Mouse (Mus musculus): Measurements from ENCODE around the gene Gm49320. TPM values are rescaled to one million over a fixed set of nuclear protein-coding genes. Genes with fewer than 3 reads are reported as not detected.
A peak's percentile ranks its signal among the peaks of the same experiment; 100 is the strongest.

The Gm49320 gene
- polyA plus RNA-seq, 1 experiment from 2014 or later, result 1.5 TPM

GRCm38 (mm10) chr8:4229784-4230183, 8.9 kb upstream of the Gm49320 start:
- Histone ChIP-seq H3K4me1 (peaks cover 7% of the 10 kb centered on the region; the same call in 1 of the 2 replicates), H3K9me3 (no peaks in the 10 kb centered on the region), H3K27me3 (peaks cover 14% of the 10 kb centered on the region; the same call in 1 of the 2 replicates), H3K36me3 (no peaks in the 10 kb centered on the region), H3K27ac (no peak overlapping the region), H3K9ac (no peak overlapping the region), H3K4me3 (no peak overlapping the region), H3K4me2 (no peak overlapping the region)
- ATAC-seq (ENCODE audit: borderline replicate concordance, extremely low read depth, low FRiP score, low TSS enrichment), result no peak
- 58% methylated on average over 5 of the region's 5 CpGs for WGBS

DNA sequence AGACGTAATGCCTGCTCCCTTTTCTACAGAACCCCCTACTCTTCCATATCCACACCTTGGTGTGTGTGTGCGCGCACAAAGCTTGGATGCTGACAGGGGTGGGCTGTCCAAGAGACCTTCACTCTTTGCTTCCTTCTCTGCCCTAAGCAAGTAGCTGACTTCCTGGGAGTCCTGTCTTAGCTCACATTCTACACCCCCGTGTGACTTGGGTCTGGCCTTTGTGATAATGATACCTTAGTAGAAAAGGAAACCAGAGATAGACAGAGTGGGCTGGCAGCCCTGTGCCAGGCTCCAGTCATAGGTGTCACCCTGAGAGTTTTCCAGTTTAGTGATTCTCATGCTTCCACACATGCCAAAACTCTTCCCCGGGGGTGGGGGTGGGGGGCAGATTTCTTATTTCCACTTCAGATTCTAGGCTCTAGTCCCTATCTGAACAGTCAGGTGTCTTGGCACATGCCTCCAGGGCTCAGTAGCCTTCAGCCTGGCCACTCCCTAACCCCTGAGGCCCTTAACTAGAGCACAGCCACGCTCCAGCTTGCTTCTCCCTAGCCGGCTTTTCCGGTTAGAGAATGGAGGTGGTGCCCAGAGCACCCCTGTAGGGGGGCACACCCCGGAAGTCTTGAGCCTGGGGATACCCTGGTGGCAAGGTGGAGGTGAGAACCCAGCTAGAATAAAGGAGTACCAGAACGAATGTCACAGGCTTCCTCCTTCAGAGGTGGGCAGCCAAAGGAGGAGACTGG, 7.9 kb upstream of the Gm49320 start:
- Histone ChIP-seq H3K4me2 (no peak overlapping the region), H3K27me3 (peaks cover 14% of the 10 kb centered on the region; the same call in 1 of the 2 replicates), H3K36me3 (no peaks in the 10 kb centered on the region), H3K4me1 (peaks cover 7% of the 10 kb centered on the region; the same call in 1 of the 2 replicates), H3K4me3 (no peak overlapping the region), H3K9ac (no peak overlapping the region), H3K27ac (no peak overlapping the region), H3K9me3 (no peaks in the 10 kb centered on the region)
- WGBS, result 44% methylated on average over 10 of the region's 10 CpGs
- ATAC-seq (ENCODE audit: borderline replicate concordance, extremely low read depth, low FRiP score, low TSS enrichment), result peak; percentile 52; the same call in 1 of the 2 replicates

DNA sequence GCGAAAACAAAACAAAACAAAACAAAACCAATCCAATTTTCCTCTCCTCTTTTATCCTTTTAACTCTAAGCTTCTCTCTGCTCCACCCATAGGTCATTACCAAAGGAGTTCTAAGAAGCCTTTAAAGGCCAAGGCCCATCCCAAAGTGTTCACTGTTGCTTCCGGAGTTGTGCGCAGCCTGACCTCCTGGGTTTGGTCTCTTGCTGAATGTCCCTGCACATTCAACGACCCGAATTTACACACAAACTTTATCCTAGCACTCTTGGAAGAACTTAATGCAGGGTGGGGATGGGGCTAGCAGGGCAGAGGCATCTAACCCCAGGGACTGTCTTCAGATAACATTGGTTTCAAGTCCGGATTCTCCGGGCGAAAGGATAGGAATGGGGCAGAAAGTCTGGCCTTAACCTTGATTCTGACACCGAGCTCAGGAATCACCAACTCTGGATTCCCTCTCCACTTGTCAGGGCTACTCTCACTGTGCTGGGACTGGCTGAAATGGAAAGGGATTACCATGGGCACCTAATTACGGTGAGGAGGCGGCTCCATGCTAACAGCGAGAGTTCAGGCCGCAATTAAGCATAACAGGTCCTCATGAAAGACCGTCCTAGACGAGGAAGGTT, 741 bp upstream of the Gm49320 start:
- H3K4me1 ChIP-seq, result peaks cover 28% of the 10 kb centered on the region
- H3K4me2 ChIP-seq, result peak overlapping the region; percentile 66
- H3K27ac ChIP-seq, result peak overlapping the region; percentile 92
- peak overlapping the region; percentile 74 for H3K9ac ChIP-seq
- 13% methylated on average over 15 of the region's 15 CpGs for WGBS
- peaks cover 8% of the 10 kb centered on the region; the same call in 1 of the 2 replicates for H3K36me3 ChIP-seq
- peak overlapping the region; percentile 83 for H3K4me3 ChIP-seq
- H3K27me3 ChIP-seq, result no peaks in the 10 kb centered on the region
- H3K9me3 ChIP-seq, result no peaks in the 10 kb centered on the region
- no peak for ATAC-seq (ENCODE audit: borderline replicate concordance, extremely low read depth, low FRiP score, low TSS enrichment)

DNA sequence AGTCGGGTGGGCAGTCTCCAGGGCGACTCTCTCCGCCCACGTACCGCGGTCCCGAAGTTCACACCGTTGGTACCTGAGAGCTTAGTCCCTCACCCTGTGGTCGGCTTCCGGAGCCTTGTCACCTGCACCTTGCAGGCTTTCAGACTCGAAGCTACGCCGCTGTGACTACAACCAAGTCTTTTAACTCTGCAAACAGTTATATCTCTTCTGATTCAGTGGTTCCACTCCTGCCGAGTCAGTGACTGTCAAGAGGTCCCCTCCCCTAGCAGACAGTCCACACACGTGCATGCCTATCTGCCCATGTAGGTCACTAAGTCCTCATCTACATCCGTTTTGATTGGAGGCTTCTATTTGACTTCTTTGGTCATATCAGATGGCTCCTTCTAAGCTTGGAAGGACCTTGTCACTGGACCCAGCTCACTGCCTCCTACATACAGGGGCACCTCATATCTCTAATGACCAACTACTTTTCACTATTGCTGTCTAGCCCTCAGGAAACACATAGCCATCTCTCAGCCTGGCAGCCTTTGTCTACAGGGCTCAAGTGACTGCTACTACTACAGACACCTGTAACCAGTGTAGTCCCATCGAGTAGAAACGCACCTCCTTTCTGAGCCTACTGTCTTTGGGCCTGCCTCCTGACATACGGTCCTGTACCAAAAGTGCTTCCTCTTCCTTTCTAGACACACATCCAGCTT, 677 bp downstream of the Gm49320 start:
- peak overlapping the region; percentile 92 for H3K27ac ChIP-seq
- H3K4me2 ChIP-seq, result peak overlapping the region; percentile 66
- WGBS, result 10% methylated on average over 19 of the region's 19 CpGs
- peaks cover 28% of the 10 kb centered on the region for H3K4me1 ChIP-seq
- ATAC-seq (ENCODE audit: borderline replicate concordance, extremely low read depth, low FRiP score, low TSS enrichment), result 0 out of 2 replicates have a peak, but pooled peaks have one; percentile 0
- H3K9me3 ChIP-seq, result no peaks in the 10 kb centered on the region
- H3K9ac ChIP-seq, result peak overlapping the region; percentile 74
- peak overlapping the region; percentile 83 for H3K4me3 ChIP-seq
- H3K36me3 ChIP-seq, result peaks cover 22% of the 10 kb centered on the region
- no peaks in the 10 kb centered on the region for H3K27me3 ChIP-seq

- H3K4me1 ChIP-seq, result peaks cover 19% of the 10 kb centered on the region
- ATAC-seq (ENCODE audit: borderline replicate concordance, extremely low read depth, low FRiP score, low TSS enrichment), result no peak
- H3K4me2 ChIP-seq, result no peak overlapping the region
- no peaks in the 10 kb centered on the region for H3K9me3 ChIP-seq
- H3K4me3 ChIP-seq, result no peak overlapping the region
- 95% methylated on average over 5 of the region's 5 CpGs for whole genome bisulfite sequencing
- H3K36me3 ChIP-seq, result peaks cover 57% of the 10 kb centered on the region
- H3K27ac ChIP-seq, result no peak overlapping the region
- H3K9ac ChIP-seq, result no peak overlapping the region
- no peaks in the 10 kb centered on the region for H3K27me3 ChIP-seq
Measured at GRCm38 (mm10) chr8:4245061-4245460, 6.4 kb downstream of the Gm49320 start.

- Histone ChIP-seq H3K9ac (no peak overlapping the region), H3K27ac (no peak overlapping the region), H3K4me1 (peaks cover 18% of the 10 kb centered on the region), H3K4me3 (no peak overlapping the region), H3K36me3 (peaks cover 57% of the 10 kb centered on the region), H3K9me3 (no peaks in the 10 kb centered on the region), H3K4me2 (no peak overlapping the region), H3K27me3 (no peaks in the 10 kb centered on the region)
- 83% methylated on average over 13 of the region's 13 CpGs for WGBS
- no peak for ATAC-seq (ENCODE audit: borderline replicate concordance, extremely low read depth, low FRiP score, low TSS enrichment)
Measured at GRCm38 (mm10) chr8:4245737-4246136, 7.1 kb downstream of the Gm49320 start.

DNA sequence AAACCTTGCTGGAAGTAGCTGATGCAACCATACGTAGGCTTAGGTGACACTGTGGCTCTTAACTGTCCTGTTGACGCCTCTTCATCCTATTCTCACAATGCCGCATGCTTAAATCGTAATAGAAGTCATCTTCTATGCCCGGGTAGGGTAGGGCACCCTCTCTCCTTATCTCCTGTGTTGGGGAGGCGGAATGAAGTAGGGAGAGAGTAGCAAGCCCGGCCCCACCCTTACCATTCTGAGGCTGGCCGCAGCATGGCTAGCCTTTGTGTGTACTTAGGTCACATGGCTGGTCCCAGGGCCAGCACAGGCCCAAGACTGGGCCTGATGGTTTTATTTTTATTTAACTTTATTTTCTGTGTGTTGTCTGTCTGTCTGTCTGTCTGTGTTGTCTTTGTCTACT, 8.6 kb downstream of the Gm49320 start:
- no peak for ATAC-seq (ENCODE audit: borderline replicate concordance, extremely low read depth, low FRiP score, low TSS enrichment)
- Histone ChIP-seq H3K9ac (no peak overlapping the region), H3K4me1 (peaks cover 14% of the 10 kb centered on the region), H3K4me2 (no peak overlapping the region), H3K27ac (no peak overlapping the region), H3K4me3 (no peak overlapping the region), H3K9me3 (no peaks in the 10 kb centered on the region), H3K36me3 (peaks cover 54% of the 10 kb centered on the region), H3K27me3 (no peaks in the 10 kb centered on the region)
- WGBS, result 78% methylated on average over 8 of the region's 8 CpGs

DNA sequence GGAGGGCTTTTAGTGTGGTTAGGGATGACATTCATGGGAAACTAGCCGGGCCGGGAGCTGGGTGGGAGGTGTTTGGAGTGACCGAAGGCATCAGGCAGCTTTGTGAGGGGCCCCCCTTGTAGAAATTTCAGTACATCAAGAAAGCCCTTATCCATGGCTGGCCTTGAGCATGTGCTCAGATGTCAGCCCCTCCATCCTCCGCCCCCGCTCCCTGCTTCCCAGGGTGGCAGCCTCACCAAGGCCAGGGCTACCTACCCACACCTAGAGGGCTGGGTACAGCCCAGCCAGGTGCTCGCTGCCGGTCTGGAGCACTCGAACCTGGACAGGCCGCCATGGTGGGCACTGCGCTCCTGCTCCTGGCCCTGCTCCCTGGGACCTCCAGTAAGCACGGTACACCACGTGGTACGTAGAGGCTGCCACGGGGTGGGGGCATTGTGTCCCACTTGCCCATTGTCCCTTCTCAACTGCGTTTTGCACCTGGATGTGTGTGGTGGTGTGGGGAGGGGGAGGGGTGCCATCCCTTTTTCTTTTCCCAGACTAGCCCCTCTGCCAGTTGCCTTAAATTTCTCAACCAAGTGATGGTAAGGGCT, 9.4 kb downstream of the Gm49320 start, which contains the start of gene Tgfbr3l:
Gene Tgfbr3l (plus strand): TSS at position 264 of the 590 bp plus-strand sequence.
- 73% methylated on average over 15 of the region's 15 CpGs for WGBS
- Histone ChIP-seq H3K36me3 (peaks cover 48% of the 10 kb centered on the region), H3K9me3 (no peaks in the 10 kb centered on the region), H3K4me2 (no peak within 1 kb of the TSS), H3K27me3 (no peaks in the 10 kb centered on the region), H3K9ac (0 out of 2 replicates have a peak within 1 kb of the TSS, but pooled peaks have one; percentile 6), H3K4me3 (no peak within 1 kb of the TSS), H3K4me1 (peaks cover 19% of the 10 kb centered on the region), H3K27ac (no peak within 1 kb of the TSS)
- ATAC-seq (ENCODE audit: borderline replicate concordance, extremely low read depth, low FRiP score, low TSS enrichment), result no peak

GRCm38 (mm10) chr8:4249213-4249612, 10.5 kb downstream of the Gm49320 start:
- Histone ChIP-seq H3K4me2 (no peak overlapping the region), H3K9me3 (no peaks in the 10 kb centered on the region), H3K4me1 (peaks cover 27% of the 10 kb centered on the region), H3K9ac (0 out of 2 replicates have a peak overlapping the region, but pooled peaks have one; percentile 6), H3K27me3 (no peaks in the 10 kb centered on the region), H3K4me3 (no peak overlapping the region), H3K27ac (no peak overlapping the region), H3K36me3 (peaks cover 36% of the 10 kb centered on the region)
- ATAC-seq (ENCODE audit: borderline replicate concordance, extremely low read depth, low FRiP score, low TSS enrichment), result no peak
- WGBS, result 11% methylated on average over 29 of the region's 29 CpGs

- Histone ChIP-seq H3K4me2 (no peak overlapping the region), H3K36me3 (peaks cover 34% of the 10 kb centered on the region)
Measured at GRCm38 (mm10) chr8:4250306-4250970, 11.8 kb downstream of the Gm49320 start.

More at GRCm38 (mm10) chr8:4250306-4250970, 11.8 kb downstream of the Gm49320 start:
- Histone ChIP-seq H3K4me1 (peaks cover 30% of the 10 kb centered on the region), H3K27ac (no peak overlapping the region), H3K9ac (no peak overlapping the region), H3K4me3 (no peak overlapping the region), H3K9me3 (no peaks in the 10 kb centered on the region), H3K27me3 (no peaks in the 10 kb centered on the region)
- no peak for ATAC-seq (ENCODE audit: borderline replicate concordance, extremely low read depth, low FRiP score, low TSS enrichment)
- 39% methylated on average over 26 of the region's 26 CpGs for WGBS

All from lung, embryonic 15.5 days (tissue).